Mouse (Mus musculus) intestine, embryonic 16.5 days (tissue): ENCODE measurements around the gene Rad23b. TPM values are rescaled to one million over a fixed set of nuclear protein-coding genes. Genes with fewer than 3 reads are reported as not detected.
A peak's percentile ranks its signal among the peaks of the same experiment; 100 is the strongest.
"Not testable (repeated sequence)": the region's sequence is repeated elsewhere in the genome, so short reads cannot be mapped to it uniquely, and the experiment has no call there.

Source experiments
- ATAC-seq: fragments of 200-750 bp; cut with Nextera tagmentation; 2 replicates; pipeline ENCODE4 v1.8.0; 2017; ENCODE audit warnings: moderate TSS enrichment, moderate library complexity
- H3K27ac ChIP-seq: fragments of 300-500 bp; sonication (generic); 2 replicates; pipeline ENCODE4 v1.5.1; 2014; ENCODE audit warnings: mild to moderate bottlenecking, low read length
- H3K27me3 ChIP-seq: fragments of 300-500 bp; sonication (generic); replicated peaks from 2 replicates; pipeline ENCODE4 v1.6.1; 2014; ENCODE audit warnings: low read length, control low read depth, mixed read lengths; ENCODE audit not compliant: control insufficient read depth, insufficient read depth
- H3K36me3 ChIP-seq: fragments of 300-500 bp; sonication (generic); 2 replicates; pipeline ENCODE4 v1.6.1; 2014; ENCODE audit warnings: low read length, control low read depth; ENCODE audit not compliant: control insufficient read depth, insufficient read depth
- H3K4me1 ChIP-seq: fragments of 300-500 bp; sonication (generic); 2 replicates; pipeline ENCODE4 v1.6.1; 2014; ENCODE audit warnings: low read length, control low read depth, mixed read lengths; ENCODE audit not compliant: control insufficient read depth, insufficient read depth
- H3K4me2 ChIP-seq: fragments of 300-500 bp; sonication (generic); 2 replicates; pipeline ENCODE4 v1.6.1; 2014; ENCODE audit warnings: low read depth, low read length, control low read depth
- H3K4me3 ChIP-seq: fragments of 300-500 bp; sonication (generic); 2 replicates; pipeline ENCODE4 v1.5.1; 2014; ENCODE audit warnings: mild to moderate bottlenecking, low read length
- H3K9ac ChIP-seq: fragments of 300-500 bp; sonication (generic); 2 replicates; pipeline ENCODE4 v1.6.1; 2014; ENCODE audit warnings: low read depth, low read length
- H3K9me3 ChIP-seq: fragments of 300-500 bp; sonication (generic); 2 replicates; pipeline ENCODE4 v1.6.1; 2016; ENCODE audit warnings: low read length, control low read depth; ENCODE audit not compliant: control insufficient read depth
- WGBS: fragments of 180-500 bp; shearing (Covaris S2); extraction: QIAGEN DNeasy Blood & Tissue Kit; methylation state at CpG from one replicate; pipeline ENCODE4 v1.1.7; 2014; 5-methylcytosine and 5-hydroxymethylcytosine counted together
- polyA plus RNA-seq: library from polyadenylated mRNA; unstranded; fragments of >200 nt; fragmentation: Nextera tagmentation; extraction: Ambion mirVana; gene quantifications from 2 replicates; pipeline ENCODE4 v1.2.1, GENCODE M21; 2015

Rad23b gene
- polyA plus RNA-seq, 1 experiment from 2014 or later = 60.0 TPM

GRCm38 (mm10) chr4:55409025-55409424 is 59.2 kb downstream of the Rad23b start:
- Histone ChIP-seq H3K4me2 (no peak overlapping the region), H3K27ac (no peak overlapping the region), H3K4me3 (no peak overlapping the region), H3K36me3 (no peaks in the 10 kb centered on the region), H3K9ac (no peak overlapping the region), H3K4me1 (no peaks in the 10 kb centered on the region), H3K27me3 (no peaks in the 10 kb centered on the region), H3K9me3 (no peaks in the 10 kb centered on the region)
- 97% methylated on average over 16 of the region's 16 CpGs for WGBS
- ATAC-seq = no peak

GRCm38 (mm10) chr4:55409578-55410224 is 59.9 kb downstream of the Rad23b start:
- H3K4me2 ChIP-seq, H3K27me3 ChIP-seq, H3K9me3 ChIP-seq, H3K4me1 ChIP-seq, H3K27ac ChIP-seq, ATAC-seq, H3K9ac ChIP-seq, H3K36me3 ChIP-seq, H3K4me3 ChIP-seq: not testable (repeated sequence)
- 95% methylated on average over 1 of the region's 1 CpGs for WGBS

GRCm38 (mm10) chr4:55415864-55416263 is 66.0 kb downstream of the Rad23b start:
- Histone ChIP-seq H3K4me1 (no peaks in the 10 kb centered on the region), H3K27me3 (no peaks in the 10 kb centered on the region), H3K9me3 (no peaks in the 10 kb centered on the region), H3K36me3 (no peaks in the 10 kb centered on the region), H3K27ac (no peak overlapping the region), H3K4me2 (no peak overlapping the region), H3K9ac (no peak overlapping the region), H3K4me3 (no peak overlapping the region)
- WGBS = 50% methylated on average over 3 of the region's 3 CpGs
- ATAC-seq = no peak

GRCm38 (mm10) chr4:55426250-55426649 is 76.4 kb downstream of the Rad23b start:
- Histone ChIP-seq H3K4me2 (no peak overlapping the region), H3K27ac (no peak overlapping the region), H3K9ac (no peak overlapping the region), H3K9me3 (no peaks in the 10 kb centered on the region), H3K36me3 (no peaks in the 10 kb centered on the region), H3K27me3 (no peaks in the 10 kb centered on the region), H3K4me1 (no peaks in the 10 kb centered on the region), H3K4me3 (no peak overlapping the region)
- 56% methylated on average over 4 of the region's 4 CpGs for WGBS
- peak; percentile 79 for ATAC-seq

Other genes starting within 250 kb of the Rad23b start
- gene Klf4, start 182.4 kb downstream of the Rad23b start, polyA plus RNA-seq = 8.5 and 8.6 TPM in 2 replicates